Mouse (Mus musculus): ENCODE data around the gene Osbpl3. TPM values are rescaled to one million over a fixed set of nuclear protein-coding genes. Genes with fewer than 3 reads are reported as not detected.

The Osbpl3 gene
- polyA plus RNA-seq, 1 experiment from 2014 or later, result 9.5 TPM

DNA sequence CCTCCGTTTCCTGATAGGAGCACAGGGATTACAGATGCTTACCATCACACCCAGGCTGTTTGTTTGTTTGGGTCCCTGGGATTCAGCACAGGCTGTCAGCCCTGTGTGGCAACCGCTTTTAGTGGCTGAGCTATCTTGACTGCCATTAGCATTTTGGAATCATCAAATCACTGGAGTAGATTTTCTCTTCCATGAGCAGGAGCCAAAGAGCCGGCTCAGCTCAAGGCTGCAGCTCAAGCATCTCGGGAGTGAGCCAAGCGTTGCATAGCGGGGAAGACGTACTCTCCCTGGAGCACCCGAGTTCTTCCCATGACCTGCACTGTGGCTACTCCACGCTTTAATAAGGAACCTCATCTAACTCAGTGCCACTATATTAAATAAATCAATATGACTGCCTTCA is 93.8 kb downstream of the Osbpl3 start:
- H3K4me2 ChIP-seq, result no peak overlapping the region
- H3K27me3 ChIP-seq, result no peaks in the 10 kb centered on the region
- H3K4me3 ChIP-seq (replicated peaks), result no peak overlapping the region
- no peaks in the 10 kb centered on the region for H3K9me3 ChIP-seq
- no peak for ATAC-seq (ENCODE audit: low FRiP score)
- H3K9ac ChIP-seq, result no peak overlapping the region
- no peak overlapping the region for H3K27ac ChIP-seq
- peaks cover 14% of the 10 kb centered on the region; the same call in 1 of the 2 replicates for H3K4me1 ChIP-seq
- no peaks in the 10 kb centered on the region; the same call in 1 of the 2 replicates for H3K36me3 ChIP-seq (replicated peaks)
- 87% methylated on average over 9 of the region's 9 CpGs for WGBS

GRCm38 (mm10) chr6:50358104-50358679 is 97.8 kb downstream of the Osbpl3 start:
- 55% methylated on average over 16 of the region's 16 CpGs for WGBS
- no peaks in the 10 kb centered on the region for H3K36me3 ChIP-seq (replicated peaks)
- peak; percentile 55; the same call in 1 of the 2 replicates for ATAC-seq (ENCODE audit: low FRiP score)
- H3K9ac ChIP-seq, result no peak overlapping the region
- no peaks in the 10 kb centered on the region for H3K9me3 ChIP-seq
- H3K4me3 ChIP-seq (replicated peaks), result no peak overlapping the region
- H3K27ac ChIP-seq, result no peak overlapping the region
- H3K4me2 ChIP-seq, result no peak overlapping the region
- H3K4me1 ChIP-seq, result peaks cover 33% of the 10 kb centered on the region
- no peaks in the 10 kb centered on the region for H3K27me3 ChIP-seq

- Histone ChIP-seq H3K9ac (no peak overlapping the region), H3K9me3 (no peaks in the 10 kb centered on the region), H3K4me3 (replicated peaks) (no peak overlapping the region), H3K4me1 (peaks cover 33% of the 10 kb centered on the region), H3K27ac (no peak overlapping the region), H3K36me3 (replicated peaks) (no peaks in the 10 kb centered on the region), H3K4me2 (peak overlapping the region; percentile 6; the same call in 1 of the 2 replicates), H3K27me3 (no peaks in the 10 kb centered on the region)
- 35% methylated on average over 20 of the region's 20 CpGs for WGBS
- no peak for ATAC-seq (ENCODE audit: low FRiP score)
Measured at GRCm38 (mm10) chr6:50354688-50355660, 101.0 kb downstream of the Osbpl3 start.

- H3K4me2 ChIP-seq, result no peak overlapping the region
- no peaks in the 10 kb centered on the region for H3K27me3 ChIP-seq
- H3K9me3 ChIP-seq, result no peaks in the 10 kb centered on the region
- WGBS, result 72% methylated on average over 6 of the region's 6 CpGs
- H3K4me1 ChIP-seq, result peaks cover 22% of the 10 kb centered on the region
- ATAC-seq (ENCODE audit: low FRiP score), result no peak
- H3K27ac ChIP-seq, result no peak overlapping the region
- no peak overlapping the region for H3K4me3 ChIP-seq (replicated peaks)
- H3K9ac ChIP-seq, result no peak overlapping the region
- no peaks in the 10 kb centered on the region for H3K36me3 ChIP-seq (replicated peaks)
Measured at GRCm38 (mm10) chr6:50352812-50353211, 103.2 kb downstream of the Osbpl3 start.

- Histone ChIP-seq H3K4me2 (no peak overlapping the region), H3K4me1 (peaks cover 15% of the 10 kb centered on the region), H3K36me3 (replicated peaks) (no peaks in the 10 kb centered on the region), H3K27me3 (no peaks in the 10 kb centered on the region), H3K9ac (no peak overlapping the region), H3K27ac (no peak overlapping the region), H3K4me3 (replicated peaks) (no peak overlapping the region), H3K9me3 (no peaks in the 10 kb centered on the region)
- WGBS, result 93% methylated on average over 3 of the region's 3 CpGs
- ATAC-seq (ENCODE audit: low FRiP score), result no peak
Measured at GRCm38 (mm10) chr6:50350911-50351310, 105.1 kb downstream of the Osbpl3 start.

DNA sequence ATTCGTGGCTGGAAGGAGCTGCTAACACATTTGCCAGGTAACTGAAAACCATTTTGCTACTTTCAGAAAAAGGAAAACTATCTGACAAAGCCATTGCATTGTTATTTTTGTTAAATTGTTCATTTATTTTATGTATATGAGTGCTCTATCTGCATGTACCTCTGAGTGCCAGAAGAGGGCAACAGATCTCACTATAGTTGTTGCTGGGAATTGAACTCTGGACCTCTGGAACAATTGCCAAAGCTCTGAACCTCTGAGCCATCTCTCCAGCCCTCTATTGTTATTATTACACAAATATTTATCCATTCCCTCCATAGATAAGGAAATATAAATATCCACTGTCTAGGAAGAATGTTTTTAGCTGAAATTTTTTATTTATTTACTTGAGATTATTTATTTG is 107.4 kb downstream of the Osbpl3 start:
- H3K4me3 ChIP-seq (replicated peaks), result no peak overlapping the region
- 83% methylated on average over 1 of the region's 1 CpGs for WGBS
- no peaks in the 10 kb centered on the region for H3K27me3 ChIP-seq
- ATAC-seq (ENCODE audit: low FRiP score), result no peak
- H3K4me2 ChIP-seq, result no peak overlapping the region
- H3K9me3 ChIP-seq, result no peaks in the 10 kb centered on the region
- H3K9ac ChIP-seq, result no peak overlapping the region
- no peaks in the 10 kb centered on the region for H3K4me1 ChIP-seq
- H3K36me3 ChIP-seq (replicated peaks), result no peaks in the 10 kb centered on the region
- no peak overlapping the region for H3K27ac ChIP-seq

DNA sequence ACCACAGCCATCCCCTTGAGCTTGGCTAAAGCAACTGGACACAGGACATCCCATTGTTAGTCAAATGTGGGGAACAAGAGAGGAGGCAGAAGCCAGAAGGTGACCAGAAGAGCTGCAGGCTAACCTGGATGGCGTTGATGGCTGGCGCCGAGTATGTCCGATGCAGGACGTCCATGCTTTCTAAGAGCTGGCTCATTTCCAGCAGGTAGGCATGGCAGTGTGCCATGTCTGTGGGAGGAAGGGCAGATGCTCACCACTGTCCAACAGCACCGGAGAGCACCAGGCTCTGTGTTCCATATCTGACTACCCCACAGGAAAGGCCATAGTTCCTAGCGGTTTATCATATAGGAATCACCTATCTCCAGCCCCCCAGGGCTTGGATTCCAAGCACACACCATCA is 109.8 kb downstream of the Osbpl3 start:
- Histone ChIP-seq H3K9ac (no peak overlapping the region), H3K4me2 (no peak overlapping the region), H3K4me3 (replicated peaks) (no peak overlapping the region), H3K27ac (no peak overlapping the region), H3K4me1 (no peaks in the 10 kb centered on the region), H3K36me3 (replicated peaks) (no peaks in the 10 kb centered on the region), H3K27me3 (no peaks in the 10 kb centered on the region), H3K9me3 (no peaks in the 10 kb centered on the region)
- 95% methylated on average over 7 of the region's 7 CpGs for WGBS
- no peak for ATAC-seq (ENCODE audit: low FRiP score)

DNA sequence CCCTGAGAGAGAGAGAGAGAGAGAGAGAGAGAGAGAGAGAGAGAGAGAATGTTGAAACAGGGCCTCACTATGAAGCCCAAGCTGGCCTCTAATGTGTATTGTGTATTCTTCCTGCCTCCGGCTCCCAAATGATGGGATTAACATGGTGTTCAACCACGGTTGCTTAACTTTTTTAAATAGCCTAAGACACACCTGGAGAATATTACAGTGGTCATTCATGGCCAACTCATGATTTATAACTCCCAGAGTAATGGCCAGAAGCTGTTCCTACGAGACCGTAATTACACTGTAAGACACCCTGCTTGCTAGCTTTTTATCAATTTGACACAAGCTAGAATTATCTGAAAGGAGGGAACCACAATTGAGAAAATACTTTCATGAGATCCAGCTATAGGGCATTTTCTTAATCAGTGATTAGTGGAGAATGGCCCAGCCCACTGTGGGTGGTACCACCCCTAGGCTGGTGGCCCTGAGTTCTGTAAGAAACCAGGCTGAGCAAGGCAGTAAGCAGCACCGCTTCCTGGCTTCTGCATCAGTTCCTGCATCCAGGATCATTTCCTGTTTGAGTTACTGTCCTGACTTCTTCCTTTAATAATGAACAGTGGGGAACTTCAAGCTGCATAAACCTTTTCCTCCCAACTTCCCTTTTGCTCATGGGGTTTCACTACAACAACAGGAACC is 115.6 kb downstream of the Osbpl3 start:
- no peak overlapping the region for H3K9ac ChIP-seq
- H3K27ac ChIP-seq, result no peak overlapping the region
- no peaks in the 10 kb centered on the region for H3K36me3 ChIP-seq (replicated peaks)
- no peaks in the 10 kb centered on the region for H3K9me3 ChIP-seq
- WGBS, result 80% methylated on average over 5 of the region's 5 CpGs
- ATAC-seq (ENCODE audit: low FRiP score), result no peak
- no peaks in the 10 kb centered on the region for H3K27me3 ChIP-seq
- H3K4me3 ChIP-seq (replicated peaks), result no peak overlapping the region
- H3K4me2 ChIP-seq, result no peak overlapping the region
- H3K4me1 ChIP-seq, result no peaks in the 10 kb centered on the region

GRCm38 (mm10) chr6:50337431-50337830 is 118.6 kb downstream of the Osbpl3 start:
- no peaks in the 10 kb centered on the region for H3K9me3 ChIP-seq
- H3K36me3 ChIP-seq (replicated peaks), result no peaks in the 10 kb centered on the region
- H3K4me3 ChIP-seq (replicated peaks), result no peak overlapping the region
- no peak overlapping the region for H3K4me2 ChIP-seq
- 85% methylated on average over 6 of the region's 6 CpGs for WGBS
- no peak overlapping the region for H3K9ac ChIP-seq
- no peaks in the 10 kb centered on the region for H3K4me1 ChIP-seq
- no peak overlapping the region for H3K27ac ChIP-seq
- H3K27me3 ChIP-seq, result no peaks in the 10 kb centered on the region
- ATAC-seq (ENCODE audit: low FRiP score), result no peak

DNA sequence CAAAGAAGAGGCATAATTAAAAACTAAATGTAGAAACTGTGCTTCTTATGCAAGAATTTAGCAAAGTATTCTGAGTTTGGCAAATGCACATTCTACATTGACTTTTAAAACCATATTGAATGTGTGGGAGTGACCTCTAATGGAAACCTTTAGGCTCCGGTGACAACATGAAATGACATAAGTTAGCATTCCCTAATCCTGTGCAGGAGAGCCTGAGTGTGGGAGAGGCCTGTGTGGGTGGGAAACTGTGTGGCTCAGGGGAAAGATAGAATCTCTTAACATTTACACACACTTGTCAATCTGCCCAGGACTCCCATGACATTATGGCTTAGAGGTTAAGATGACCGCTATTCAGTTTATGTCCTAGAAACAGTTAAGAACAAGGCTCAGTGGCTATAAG is 119.6 kb downstream of the Osbpl3 start:
- H3K27me3 ChIP-seq, result no peaks in the 10 kb centered on the region
- H3K4me3 ChIP-seq (replicated peaks), result no peak overlapping the region
- H3K36me3 ChIP-seq (replicated peaks), result no peaks in the 10 kb centered on the region
- no peak overlapping the region for H3K4me2 ChIP-seq
- no peak overlapping the region for H3K27ac ChIP-seq
- H3K9ac ChIP-seq, result no peak overlapping the region
- no peaks in the 10 kb centered on the region for H3K4me1 ChIP-seq
- 95% methylated on average over 2 of the region's 2 CpGs for WGBS
- no peak for ATAC-seq (ENCODE audit: low FRiP score)
- no peaks in the 10 kb centered on the region for H3K9me3 ChIP-seq

DNA sequence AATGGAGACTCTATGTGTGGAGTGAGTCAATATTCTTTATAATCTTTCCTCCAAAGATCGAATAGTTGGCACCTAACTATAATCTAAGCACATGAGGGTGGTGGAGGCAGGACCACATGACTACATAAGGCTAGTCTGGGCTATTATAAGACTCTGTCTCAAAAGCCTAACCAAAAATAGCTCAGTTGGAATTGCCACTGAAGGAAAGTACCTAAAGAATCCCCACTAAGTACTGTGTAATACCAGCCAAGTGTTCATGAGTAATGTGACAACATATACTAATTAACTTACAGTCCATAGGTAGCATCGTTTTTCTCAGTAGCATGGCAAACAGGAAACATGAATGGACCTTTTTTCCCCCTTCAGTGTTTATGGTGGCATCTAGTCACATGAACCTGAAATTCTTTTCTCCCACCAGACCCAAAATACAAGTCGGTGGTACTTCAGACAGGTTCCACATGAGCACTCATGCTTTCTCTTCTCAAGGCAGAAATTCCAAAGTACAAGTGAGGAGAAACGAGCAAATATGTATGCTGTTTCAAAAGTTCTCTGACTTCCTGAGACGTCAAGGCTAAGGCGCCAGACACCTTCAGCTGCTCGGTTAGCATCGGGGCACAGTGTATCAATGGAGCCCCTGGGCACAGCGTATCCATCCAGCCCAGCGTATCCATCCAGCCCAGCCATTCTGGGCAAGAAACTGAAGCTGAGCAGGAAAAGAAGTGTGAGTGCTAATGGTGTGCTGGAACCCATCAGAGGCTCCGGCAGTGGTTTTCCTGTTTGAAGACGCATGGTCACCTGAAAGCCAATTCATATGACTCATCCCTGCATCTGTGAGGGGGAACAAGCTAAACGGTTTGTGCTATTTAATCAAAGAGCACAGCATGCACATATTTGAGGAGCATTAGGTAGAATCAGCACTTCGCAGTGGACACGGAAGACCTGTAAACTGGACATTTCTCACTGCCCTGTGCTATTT is 120.9 kb downstream of the Osbpl3 start:
- H3K4me3 ChIP-seq (replicated peaks), result no peak overlapping the region
- H3K36me3 ChIP-seq (replicated peaks), result no peaks in the 10 kb centered on the region
- no peak for ATAC-seq (ENCODE audit: low FRiP score)
- no peak overlapping the region for H3K9ac ChIP-seq
- H3K9me3 ChIP-seq, result no peaks in the 10 kb centered on the region
- no peak overlapping the region for H3K27ac ChIP-seq
- H3K27me3 ChIP-seq, result no peaks in the 10 kb centered on the region
- WGBS, result 94% methylated on average over 15 of the region's 15 CpGs
- H3K4me2 ChIP-seq, result no peak overlapping the region
- no peaks in the 10 kb centered on the region for H3K4me1 ChIP-seq

Data from forebrain, embryonic 12.5 days (tissue).